Mouse (Mus musculus): ENCODE measurements around the gene Thap2. TPM values are rescaled to one million over a fixed set of nuclear protein-coding genes. Genes with fewer than 3 reads are reported as not detected.

Gene Thap2
- polyA plus RNA-seq, 1 experiment from 2014 or later = 19.0 TPM

GRCm38 (mm10) chr10:115391076-115391475, 6.8 kb upstream of the Thap2 start:
- Histone ChIP-seq H3K27ac (ENCODE audit: low read depth) (no peak overlapping the region), H3K9ac (no peak overlapping the region), H3K9me3 (ENCODE audit: low read depth, low read length) (no peaks in the 10 kb centered on the region), H3K4me1 (ENCODE audit: insufficient read depth) (no peaks in the 10 kb centered on the region; the same call in 1 of the 2 replicates), H3K36me3 (ENCODE audit: insufficient read depth) (peaks cover 53% of the 10 kb centered on the region), H3K4me3 (ENCODE audit: low read depth, low read length) (no peak overlapping the region), H3K27me3 (ENCODE audit: insufficient read depth, low read length) (no peaks in the 10 kb centered on the region), H3K4me2 (no peak overlapping the region)
- TF ChIP-seq CTCF (IDR thresholded peaks at IDR 0.05; ENCODE audit: low read depth) = no peak
- ATAC-seq (ENCODE audit: insufficient read depth) = no peak
- DNase-seq = no peak
- 90% methylated on average over 4 of the region's 4 CpGs for WGBS

GRCm38 (mm10) chr10:115387891-115388290, 3.6 kb upstream of the Thap2 start:
- 82% methylated on average over 3 of the region's 3 CpGs for WGBS
- H3K4me2 ChIP-seq = peak overlapping the region; percentile 15; the same call in 1 of the 2 replicates
- H3K9me3 ChIP-seq (ENCODE audit: low read depth, low read length) = no peaks in the 10 kb centered on the region
- no peaks in the 10 kb centered on the region for H3K27me3 ChIP-seq (ENCODE audit: insufficient read depth, low read length)
- H3K27ac ChIP-seq (ENCODE audit: low read depth) = no peak overlapping the region
- H3K4me1 ChIP-seq (ENCODE audit: insufficient read depth) = peaks cover under 1% of the 10 kb centered on the region; the same call in 1 of the 2 replicates
- no peak overlapping the region for H3K9ac ChIP-seq
- H3K36me3 ChIP-seq (ENCODE audit: insufficient read depth) = peaks cover 36% of the 10 kb centered on the region
- no peak for TF ChIP-seq CTCF (IDR thresholded peaks at IDR 0.05; ENCODE audit: low read depth)
- no peak for ATAC-seq (ENCODE audit: insufficient read depth)
- no peak overlapping the region for H3K4me3 ChIP-seq (ENCODE audit: low read depth, low read length)
- no peak for DNase-seq

DNA sequence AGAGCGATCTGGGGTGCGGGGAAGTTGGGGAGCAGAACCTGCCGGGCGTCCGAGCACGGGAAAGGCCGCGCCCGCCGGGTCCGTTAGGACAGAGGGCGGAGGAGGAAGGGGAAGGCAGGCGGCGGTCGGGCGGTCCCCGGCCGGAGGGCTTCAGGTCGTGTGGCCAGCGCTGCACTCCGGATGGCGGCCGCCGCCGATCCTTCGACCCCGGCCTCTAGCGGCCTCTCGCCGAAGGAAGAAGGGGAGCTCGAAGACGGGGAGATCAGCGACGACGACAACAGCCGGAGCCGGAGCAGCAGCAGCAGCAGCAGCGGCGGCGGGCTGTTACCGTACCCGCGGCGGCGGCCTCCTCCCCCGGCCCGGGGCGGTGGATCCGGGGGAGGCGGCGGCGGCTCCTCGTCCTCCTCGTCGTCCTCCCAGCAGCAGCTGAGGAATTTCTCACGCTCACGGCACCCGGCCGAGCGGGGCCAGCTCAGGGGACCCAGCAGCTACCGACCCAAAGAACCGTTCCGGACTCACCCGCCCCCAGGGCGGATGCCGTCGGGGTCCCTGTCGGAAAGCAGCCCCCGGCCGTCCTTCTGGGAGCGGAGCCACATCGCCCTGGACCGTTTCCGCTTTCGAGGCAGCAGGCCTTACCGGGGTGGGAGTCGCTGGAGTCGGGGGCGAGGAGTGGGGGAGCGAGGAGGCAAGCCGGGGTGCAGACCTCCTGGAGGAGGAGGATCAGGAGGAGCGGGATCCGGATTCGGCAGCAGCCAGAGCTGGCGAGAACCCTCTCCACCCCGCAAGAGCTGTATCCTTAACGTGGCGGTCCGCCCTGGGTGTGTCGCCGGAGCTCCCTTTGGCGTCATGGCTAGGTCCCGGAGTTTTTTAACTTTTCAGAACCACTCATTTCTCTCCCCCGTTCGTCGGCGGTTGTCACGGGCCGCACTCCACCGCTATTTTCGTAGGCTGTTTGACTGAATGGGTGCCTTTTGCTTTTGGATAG, 1.1 kb upstream of the Thap2 start:
- H3K9ac ChIP-seq = peak overlapping the region; percentile 95
- 1% methylated on average over 85 of the region's 101 CpGs for WGBS
- DNase-seq = peak; percentile 75
- no peaks in the 10 kb centered on the region for H3K9me3 ChIP-seq (ENCODE audit: low read depth, low read length)
- peak overlapping the region; percentile 70 for H3K4me2 ChIP-seq
- ATAC-seq (ENCODE audit: insufficient read depth) = peak; percentile 22
- peak overlapping the region; percentile 91 for H3K4me3 ChIP-seq (ENCODE audit: low read depth, low read length)
- H3K27me3 ChIP-seq (ENCODE audit: insufficient read depth, low read length) = no peaks in the 10 kb centered on the region
- no peak for TF ChIP-seq CTCF (IDR thresholded peaks at IDR 0.05; ENCODE audit: low read depth)
- H3K27ac ChIP-seq (ENCODE audit: low read depth) = peak overlapping the region; percentile 98
- peaks cover 8% of the 10 kb centered on the region for H3K4me1 ChIP-seq (ENCODE audit: insufficient read depth)
- peaks cover 24% of the 10 kb centered on the region for H3K36me3 ChIP-seq (ENCODE audit: insufficient read depth)

DNA sequence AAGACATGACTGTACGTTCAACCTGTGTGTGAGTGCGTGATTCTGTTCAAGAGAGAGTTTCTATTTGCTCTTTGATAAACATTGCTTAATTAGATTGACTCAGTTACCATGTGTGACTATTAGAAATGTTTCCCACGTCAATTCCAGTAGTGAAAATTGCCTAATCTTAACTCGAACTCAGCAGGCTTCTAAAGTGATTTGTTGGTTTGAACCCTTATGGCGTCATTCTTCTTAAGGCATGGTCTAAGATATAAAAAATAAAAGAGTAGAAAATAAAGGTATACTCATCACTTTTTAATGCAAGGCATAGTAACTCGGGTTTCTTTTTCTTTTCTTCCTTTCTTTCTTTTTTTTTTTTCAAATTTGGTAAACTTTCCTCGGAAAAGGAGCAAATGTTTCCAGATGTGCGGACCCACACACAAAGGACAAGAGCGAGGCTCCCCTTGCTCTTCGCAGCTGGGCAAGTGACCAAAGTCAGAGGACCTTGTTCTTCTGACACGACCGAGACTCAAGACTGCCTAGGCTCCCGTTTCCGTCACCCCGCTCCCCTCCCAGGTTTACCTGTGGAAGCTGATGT, 511 bp downstream of the Thap2 start:
- no peaks in the 10 kb centered on the region for H3K27me3 ChIP-seq (ENCODE audit: insufficient read depth, low read length)
- 1% methylated on average over 15 of the region's 15 CpGs for WGBS
- no peaks in the 10 kb centered on the region for H3K9me3 ChIP-seq (ENCODE audit: low read depth, low read length)
- DNase-seq (peak; percentile 51), ATAC-seq (ENCODE audit: insufficient read depth) (no peak; the same call in 1 of the 2 replicates)
- peaks cover 15% of the 10 kb centered on the region; the same call in 1 of the 2 replicates for H3K36me3 ChIP-seq (ENCODE audit: insufficient read depth)
- H3K4me1 ChIP-seq (ENCODE audit: insufficient read depth) = peaks cover 8% of the 10 kb centered on the region
- H3K4me3 ChIP-seq (ENCODE audit: low read depth, low read length) = peak overlapping the region; percentile 91
- TF ChIP-seq CTCF (IDR thresholded peaks at IDR 0.05; ENCODE audit: low read depth) = no peak
- peak overlapping the region; percentile 69 for H3K9ac ChIP-seq
- H3K4me2 ChIP-seq = peak overlapping the region; percentile 70
- peak overlapping the region; percentile 98 for H3K27ac ChIP-seq (ENCODE audit: low read depth)

- Histone ChIP-seq H3K4me3 (ENCODE audit: low read depth, low read length) (peak overlapping the region; percentile 91), H3K27ac (ENCODE audit: low read depth) (peak overlapping the region; percentile 98; the same call in 1 of the 2 replicates), H3K9ac (peak overlapping the region; percentile 69), H3K36me3 (ENCODE audit: insufficient read depth) (peaks cover 12% of the 10 kb centered on the region; the same call in 1 of the 2 replicates), H3K4me1 (ENCODE audit: insufficient read depth) (peaks cover 8% of the 10 kb centered on the region), H3K9me3 (ENCODE audit: low read depth, low read length) (no peaks in the 10 kb centered on the region), H3K4me2 (peak overlapping the region; percentile 70), H3K27me3 (ENCODE audit: insufficient read depth, low read length) (no peaks in the 10 kb centered on the region)
- DNase-seq = peak; percentile 15
- no peak for TF ChIP-seq CTCF (IDR thresholded peaks at IDR 0.05; ENCODE audit: low read depth)
- no peak for ATAC-seq (ENCODE audit: insufficient read depth)
- 25% methylated on average over 12 of the region's 12 CpGs for WGBS
These were observed 1.2 kb downstream of the Thap2 start for GRCm38 (mm10) chr10:115382846-115383643.

GRCm38 (mm10) chr10:115381506-115382084, 2.6 kb downstream of the Thap2 start:
- Histone ChIP-seq H3K27ac (ENCODE audit: low read depth) (no peak overlapping the region), H3K4me1 (ENCODE audit: insufficient read depth) (peaks cover 8% of the 10 kb centered on the region; the same call in 1 of the 2 replicates), H3K36me3 (ENCODE audit: insufficient read depth) (peaks cover 9% of the 10 kb centered on the region; the same call in 1 of the 2 replicates), H3K27me3 (ENCODE audit: insufficient read depth, low read length) (no peaks in the 10 kb centered on the region), H3K9me3 (ENCODE audit: low read depth, low read length) (no peaks in the 10 kb centered on the region), H3K4me3 (ENCODE audit: low read depth, low read length) (no peak overlapping the region), H3K9ac (no peak overlapping the region), H3K4me2 (no peak overlapping the region)
- 68% methylated on average over 2 of the region's 2 CpGs for WGBS
- TF ChIP-seq CTCF (IDR thresholded peaks at IDR 0.05; ENCODE audit: low read depth) = no peak
- ATAC-seq (ENCODE audit: insufficient read depth) = no peak
- DNase-seq = no peak

All from lung, embryonic 14.5 days (tissue).